Mouse (Mus musculus) hindbrain, embryonic 14.5 days (tissue): ENCODE measurements around the gene Tekt5. TPM values are rescaled to one million over a fixed set of nuclear protein-coding genes. Genes with fewer than 3 reads are reported as not detected.
A peak's percentile ranks its signal among the peaks of the same experiment; 100 is the strongest.

Experiments
- ATAC-seq: fragments of 200-750 bp; cut with Nextera tagmentation; 2 replicates; pipeline ENCODE4 v1.8.0; 2017; ENCODE audit warnings: moderate number of reproducible peaks, mild to moderate bottlenecking, moderate TSS enrichment, moderate library complexity; ENCODE audit not compliant: low FRiP score
- DNase-seq: peaks from one replicate; pipeline ENCODE4 v3.0.0-alpha.2; 2015; ENCODE audit warnings: low spot score
- H3K27ac ChIP-seq: fragments of 300-500 bp; sonication (generic); 2 replicates; pipeline ENCODE4 v1.5.1; 2014; ENCODE audit warnings: mild to moderate bottlenecking, moderate library complexity
- H3K27me3 ChIP-seq: fragments of 300-500 bp; sonication (generic); 2 replicates; pipeline ENCODE4 v1.6.1; 2014; ENCODE audit warnings: mild to moderate bottlenecking, low read length, mixed read lengths; ENCODE audit not compliant: control insufficient read depth, insufficient read depth
- H3K36me3 ChIP-seq: fragments of 300-500 bp; sonication (generic); replicated peaks from 2 replicates; pipeline ENCODE4 v1.6.1; 2014; ENCODE audit not compliant: control insufficient read depth, insufficient read depth
- H3K4me1 ChIP-seq: fragments of 300-500 bp; sonication (generic); replicated peaks from 2 replicates; pipeline ENCODE4 v1.6.1; 2014; ENCODE audit warnings: antibody characterized with exemption, low read length, mixed read lengths; ENCODE audit not compliant: control insufficient read depth, insufficient read depth
- H3K4me2 ChIP-seq: fragments of 300-500 bp; sonication (generic); replicated peaks from 2 replicates; pipeline ENCODE4 v1.6.1; 2014; ENCODE audit warnings: mild to moderate bottlenecking, moderate library complexity
- H3K4me3 ChIP-seq: fragments of 300-500 bp; sonication (generic); replicated peaks from 2 replicates; pipeline ENCODE4 v1.5.1; 2014; ENCODE audit warnings: mild to moderate bottlenecking, low read length
- H3K9ac ChIP-seq: fragments of 300-500 bp; sonication (generic); 2 replicates; pipeline ENCODE4 v1.6.1; 2014
- H3K9me3 ChIP-seq: fragments of 300-500 bp; sonication (generic); 2 replicates; pipeline ENCODE4 v1.6.1; 2016; ENCODE audit warnings: low read length; ENCODE audit not compliant: control insufficient read depth
- WGBS: fragments of 180-500 bp; shearing (Covaris S2); extraction: QIAGEN DNeasy Blood & Tissue Kit; methylation state at CpG from one replicate; pipeline ENCODE4 v1.1.7; 2014; 5-methylcytosine and 5-hydroxymethylcytosine counted together
- polyA plus RNA-seq: library from polyadenylated mRNA; unstranded; fragments of >200 nt; fragmentation: Nextera tagmentation; extraction: Ambion mirVana; gene quantifications from 2 replicates; pipeline ENCODE4 v1.2.1, GENCODE M21; 2014

The Tekt5 gene
- polyA plus RNA-seq, 1 experiment from 2014 or later = 16.1 TPM

GRCm38 (mm10) chr16:10330586-10331495 is 64.4 kb downstream of the Tekt5 start:
- DNase-seq = no peak
- H3K36me3 ChIP-seq = no peaks in the 10 kb centered on the region
- 82% methylated on average over 12 of the region's 12 CpGs for WGBS
- H3K27ac ChIP-seq = no peak overlapping the region
- no peak overlapping the region for H3K9ac ChIP-seq
- ATAC-seq = no peak
- H3K4me3 ChIP-seq = no peak overlapping the region
- no peak overlapping the region for H3K4me2 ChIP-seq
- H3K4me1 ChIP-seq = no peaks in the 10 kb centered on the region
- H3K27me3 ChIP-seq = no peaks in the 10 kb centered on the region
- no peaks in the 10 kb centered on the region for H3K9me3 ChIP-seq

GRCm38 (mm10) chr16:10327563-10328333 is 67.5 kb downstream of the Tekt5 start:
- no peaks in the 10 kb centered on the region for H3K27me3 ChIP-seq
- H3K9me3 ChIP-seq = no peaks in the 10 kb centered on the region
- H3K36me3 ChIP-seq = no peaks in the 10 kb centered on the region
- WGBS = 64% methylated on average over 13 of the region's 13 CpGs
- no peak overlapping the region for H3K9ac ChIP-seq
- H3K4me2 ChIP-seq = no peak overlapping the region
- no peak overlapping the region for H3K27ac ChIP-seq
- no peak overlapping the region for H3K4me3 ChIP-seq
- ATAC-seq (no peak), DNase-seq (no peak)
- no peaks in the 10 kb centered on the region for H3K4me1 ChIP-seq

GRCm38 (mm10) chr16:10319914-10320569 is 75.2 kb downstream of the Tekt5 start:
- no peak overlapping the region for H3K9ac ChIP-seq

GRCm38 (mm10) chr16:10317197-10317544 is 78.1 kb downstream of the Tekt5 start:
- DNase-seq (no peak), ATAC-seq (no peak)
- no peaks in the 10 kb centered on the region for H3K36me3 ChIP-seq
- 60% methylated on average over 4 of the region's 4 CpGs for WGBS
- no peak overlapping the region for H3K4me2 ChIP-seq
- H3K4me3 ChIP-seq = no peak overlapping the region
- H3K27me3 ChIP-seq = peaks cover 18% of the 10 kb centered on the region
- no peak overlapping the region for H3K27ac ChIP-seq
- H3K4me1 ChIP-seq = peaks cover 8% of the 10 kb centered on the region; the same call in 1 of the 2 replicates
- H3K9ac ChIP-seq = no peak overlapping the region
- no peaks in the 10 kb centered on the region for H3K9me3 ChIP-seq

More at GRCm38 (mm10) chr16:10319914-10320569, 75.2 kb downstream of the Tekt5 start:
- DNase-seq (no peak), ATAC-seq (no peak)
- no peak overlapping the region for H3K4me2 ChIP-seq
- WGBS = 56% methylated on average over 17 of the region's 17 CpGs
- H3K4me1 ChIP-seq = no peaks in the 10 kb centered on the region
- H3K36me3 ChIP-seq = no peaks in the 10 kb centered on the region
- H3K27me3 ChIP-seq = no peaks in the 10 kb centered on the region
- no peak overlapping the region for H3K27ac ChIP-seq
- H3K4me3 ChIP-seq = no peak overlapping the region
- no peaks in the 10 kb centered on the region for H3K9me3 ChIP-seq

GRCm38 (mm10) chr16:10316493-10317196 is 78.6 kb downstream of the Tekt5 start:
- no peak for DNase-seq
- Histone ChIP-seq H3K27me3 (peaks cover 18% of the 10 kb centered on the region), H3K4me2 (no peak overlapping the region), H3K4me3 (no peak overlapping the region), H3K36me3 (no peaks in the 10 kb centered on the region), H3K9me3 (no peaks in the 10 kb centered on the region), H3K4me1 (peaks cover 8% of the 10 kb centered on the region; the same call in 1 of the 2 replicates), H3K27ac (no peak overlapping the region), H3K9ac (no peak overlapping the region)
- 85% methylated on average over 10 of the region's 10 CpGs for WGBS
- ATAC-seq = no peak

GRCm38 (mm10) chr16:10313646-10314088 is 81.6 kb downstream of the Tekt5 start, which contains the start of gene Emp2:
Gene Emp2, minus strand, starts transcription at chr16:10313968.
- under 1% methylated on average over 39 of the region's 40 CpGs for WGBS
- H3K4me2 ChIP-seq = peak within 1 kb of the TSS; percentile 87
- H3K27ac ChIP-seq = no peak within 1 kb of the TSS
- H3K9me3 ChIP-seq = no peaks in the 10 kb centered on the region
- no peaks in the 10 kb centered on the region for H3K36me3 ChIP-seq
- DNase-seq (no peak), ATAC-seq (peak; percentile 77; the same call in 1 of the 2 replicates)
- peak within 1 kb of the TSS; percentile 40 for H3K4me3 ChIP-seq
- H3K4me1 ChIP-seq = peaks cover 8% of the 10 kb centered on the region; the same call in 1 of the 2 replicates
- peaks cover 18% of the 10 kb centered on the region for H3K27me3 ChIP-seq
- peak within 1 kb of the TSS; percentile 51; the same call in 1 of the 2 replicates for H3K9ac ChIP-seq

- peak overlapping the region; percentile 87 for H3K4me2 ChIP-seq
- no peak overlapping the region for H3K27ac ChIP-seq
- H3K27me3 ChIP-seq = peaks cover 18% of the 10 kb centered on the region
- H3K4me1 ChIP-seq = peaks cover 8% of the 10 kb centered on the region; the same call in 1 of the 2 replicates
- H3K4me3 ChIP-seq = peak overlapping the region; percentile 40
- H3K9ac ChIP-seq = peak overlapping the region; percentile 51; the same call in 1 of the 2 replicates
- no peaks in the 10 kb centered on the region for H3K36me3 ChIP-seq
- DNase-seq = no peak
- 10% methylated on average over 15 of the region's 15 CpGs for WGBS
- no peaks in the 10 kb centered on the region for H3K9me3 ChIP-seq
- peak; percentile 43; the same call in 1 of the 2 replicates for ATAC-seq
Measured at GRCm38 (mm10) chr16:10313226-10313625, 82.1 kb downstream of the Tekt5 start.

- Histone ChIP-seq H3K27ac (no peak overlapping the region), H3K36me3 (no peaks in the 10 kb centered on the region), H3K9ac (no peak overlapping the region), H3K4me3 (no peak overlapping the region), H3K4me1 (peaks cover 8% of the 10 kb centered on the region; the same call in 1 of the 2 replicates), H3K9me3 (no peaks in the 10 kb centered on the region), H3K4me2 (no peak overlapping the region), H3K27me3 (peaks cover 21% of the 10 kb centered on the region)
- no peak for DNase-seq
- ATAC-seq = no peak
- 82% methylated on average over 4 of the region's 4 CpGs for WGBS
Measured at GRCm38 (mm10) chr16:10311989-10312388, 83.3 kb downstream of the Tekt5 start.
